Mouse (Mus musculus): ENCODE results near the gene Avp.
"Not testable (repeated sequence)": the region's sequence is repeated elsewhere in the genome, so short reads cannot be mapped to it uniquely, and the experiment has no call there.

The Avp gene

GRCm38 (mm10) chr2:130582552-130582951, at the start of gene Avp:
TSS of gene Avp (minus strand) at chr2:130582554.
- DNase-seq (ENCODE audit: low spot score), result no peak

DNA sequence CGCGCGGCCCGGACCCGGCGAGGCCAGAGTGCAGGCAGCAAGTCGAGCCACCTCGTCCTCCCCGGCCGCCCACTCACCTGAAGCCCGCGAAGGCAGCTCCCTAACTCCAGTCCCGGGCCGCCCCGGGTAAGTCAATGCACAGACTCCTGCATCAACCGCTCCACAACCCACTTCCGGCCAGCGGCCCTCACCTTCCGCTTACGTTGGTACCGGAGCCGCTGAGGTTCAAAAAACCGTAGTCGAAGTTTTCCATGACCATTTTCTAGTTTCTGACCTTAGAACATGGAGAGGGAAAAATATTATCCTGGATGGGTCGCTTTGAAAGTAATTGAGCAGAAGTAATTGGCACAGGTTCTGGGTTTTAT, 47.5 kb upstream of the Avp start, which contains the start of the genes Fastkd5 and Ubox5:
Gene Fastkd5 (minus strand): TSS at position 189 of the 365 bp plus-strand sequence.
Gene Ubox5 (minus strand): TSS at position 200 of the 365 bp plus-strand sequence.
- DNase-seq (ENCODE audit: low spot score), result peak; percentile 78

GRCm38 (mm10) chr2:130629080-130629838, 46.9 kb upstream of the Avp start:
- DNase-seq (ENCODE audit: low spot score), result no peak

GRCm38 (mm10) chr2:130628424-130628823, 46.1 kb upstream of the Avp start:
- DNase-seq (ENCODE audit: low spot score), result no peak

- no peak for DNase-seq (ENCODE audit: low spot score)
Measured at GRCm38 (mm10) chr2:130618972-130619371, 36.6 kb upstream of the Avp start.

GRCm38 (mm10) chr2:130613091-130613490, 30.7 kb upstream of the Avp start:
- DNase-seq (ENCODE audit: low spot score), result no peak

DNA sequence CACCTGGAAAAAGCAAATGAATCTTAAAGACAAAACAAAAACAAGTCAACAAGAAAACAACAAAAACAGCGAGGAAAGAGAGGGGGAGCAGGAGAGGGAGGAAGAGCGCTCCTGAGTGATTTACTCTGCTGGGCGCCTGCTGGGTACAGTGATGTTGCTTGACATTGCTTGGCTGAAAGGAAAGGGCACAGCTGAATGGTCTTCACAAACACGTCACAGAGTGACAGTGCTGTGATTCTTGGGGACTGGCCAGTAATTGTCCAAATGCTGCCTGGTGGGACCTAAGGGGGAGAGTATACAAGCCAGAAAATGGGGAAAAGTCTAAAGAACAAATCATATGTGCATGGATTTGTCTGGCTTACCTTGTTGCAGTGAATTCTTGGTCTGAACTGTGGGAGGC, 19.8 kb upstream of the Avp start:
- DNase-seq (ENCODE audit: low spot score), result no peak

DNA sequence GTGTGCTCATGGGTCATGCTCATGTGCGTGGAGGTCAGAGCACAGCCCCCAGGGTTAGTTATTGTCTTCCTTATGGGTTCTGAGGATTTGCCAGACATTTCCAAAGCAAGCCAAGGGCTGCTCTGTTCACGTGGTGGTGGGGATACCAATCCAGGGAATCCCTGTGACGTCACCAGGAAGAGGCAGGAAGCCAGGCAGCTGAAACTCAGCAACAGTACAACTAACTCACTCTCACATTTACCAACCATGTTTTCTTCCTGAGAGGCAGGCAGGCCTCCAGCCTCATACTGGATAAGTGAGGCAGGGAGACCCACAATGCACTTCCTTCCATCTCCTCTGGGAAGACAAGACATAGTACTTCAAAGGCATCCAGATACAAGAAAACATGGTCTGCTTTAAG, 16.0 kb upstream of the Avp start:
- DNase-seq (ENCODE audit: low spot score), result no peak

- no peak for DNase-seq (ENCODE audit: low spot score)
Measured at GRCm38 (mm10) chr2:130597601-130598010, 15.3 kb upstream of the Avp start.

- no peak for DNase-seq (ENCODE audit: low spot score)
Measured at GRCm38 (mm10) chr2:130595596-130595995, 13.2 kb upstream of the Avp start.

GRCm38 (mm10) chr2:130591016-130591415, 8.7 kb upstream of the Avp start:
- DNase-seq (ENCODE audit: low spot score), result no peak

DNA sequence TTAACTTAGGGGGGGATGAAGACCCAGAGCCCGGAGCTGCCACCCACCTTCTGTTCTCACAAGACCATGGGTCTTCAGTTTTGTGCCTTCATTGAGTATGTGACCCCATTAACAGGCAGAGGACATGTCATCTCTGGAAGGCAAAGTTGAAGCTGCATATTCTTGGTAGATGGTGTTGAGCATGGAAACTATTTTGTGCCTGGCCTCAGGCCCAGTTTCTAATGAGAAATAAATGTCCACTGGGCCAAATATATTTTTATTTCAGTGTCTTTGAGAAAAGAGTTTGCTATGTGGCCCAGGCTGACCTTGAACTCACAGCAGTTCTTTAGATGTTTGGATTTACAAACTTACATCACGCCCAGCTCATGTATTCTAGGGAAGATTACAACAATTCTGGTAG, 7.4 kb upstream of the Avp start:
- DNase-seq (ENCODE audit: low spot score), result no peak

GRCm38 (mm10) chr2:130589157-130589556, 6.8 kb upstream of the Avp start:
- no peak for DNase-seq (ENCODE audit: low spot score)

GRCm38 (mm10) chr2:130588373-130588772, 6.0 kb upstream of the Avp start:
- no peak for DNase-seq (ENCODE audit: low spot score)

DNA sequence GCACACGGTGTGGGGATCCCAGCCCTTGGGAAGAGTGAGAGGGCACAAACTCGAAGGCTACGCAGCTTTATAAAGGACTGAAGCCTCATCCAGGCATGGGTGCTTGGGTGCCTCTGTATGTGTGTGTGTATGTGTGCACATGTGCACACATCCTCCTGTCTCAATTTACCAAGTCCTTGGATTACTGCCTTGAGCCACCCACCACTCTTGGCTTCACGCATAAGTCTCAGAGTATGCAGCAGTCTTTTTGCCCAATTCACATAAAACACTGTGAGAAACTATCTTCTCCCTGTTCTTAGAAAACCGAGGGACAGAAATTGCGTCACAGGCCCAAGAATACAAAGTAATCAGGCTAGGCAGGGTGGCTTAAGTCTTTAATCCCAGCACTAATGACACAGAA, 3.7 kb upstream of the Avp start:
- DNase-seq (ENCODE audit: low spot score), result no peak

DNA sequence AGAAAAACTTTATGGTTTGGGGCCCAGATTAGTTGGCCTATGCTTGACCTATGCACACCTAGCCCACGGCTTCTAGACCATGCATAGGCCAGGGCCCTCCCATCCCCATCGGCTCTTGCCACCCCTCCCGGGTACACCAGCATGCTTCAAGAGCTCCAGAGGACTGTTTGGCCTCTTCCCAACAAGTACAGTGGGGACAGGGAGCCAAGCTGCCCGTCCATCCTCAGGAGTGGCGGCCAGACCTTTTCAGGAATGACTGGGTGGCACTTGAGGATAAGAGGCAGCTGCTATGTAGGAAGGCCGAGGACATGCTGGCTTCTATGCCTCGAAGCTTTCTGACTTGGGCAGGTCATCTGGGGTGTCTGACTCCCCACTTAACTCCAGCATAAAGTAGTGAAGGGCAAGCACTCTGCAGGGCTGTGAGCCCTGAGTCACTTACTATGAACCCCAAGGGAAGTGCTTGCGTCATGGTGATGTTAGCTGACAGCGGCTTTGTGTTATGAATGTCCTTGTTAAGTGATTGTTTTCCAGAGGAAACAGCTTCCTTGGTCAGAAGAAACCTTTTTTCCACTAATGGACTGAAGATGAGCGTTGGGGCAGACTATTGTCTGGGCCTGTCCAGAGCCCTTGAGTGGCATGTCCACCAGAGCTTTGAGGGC, 1.7 kb upstream of the Avp start:
- no peak for DNase-seq (ENCODE audit: low spot score)

DNA sequence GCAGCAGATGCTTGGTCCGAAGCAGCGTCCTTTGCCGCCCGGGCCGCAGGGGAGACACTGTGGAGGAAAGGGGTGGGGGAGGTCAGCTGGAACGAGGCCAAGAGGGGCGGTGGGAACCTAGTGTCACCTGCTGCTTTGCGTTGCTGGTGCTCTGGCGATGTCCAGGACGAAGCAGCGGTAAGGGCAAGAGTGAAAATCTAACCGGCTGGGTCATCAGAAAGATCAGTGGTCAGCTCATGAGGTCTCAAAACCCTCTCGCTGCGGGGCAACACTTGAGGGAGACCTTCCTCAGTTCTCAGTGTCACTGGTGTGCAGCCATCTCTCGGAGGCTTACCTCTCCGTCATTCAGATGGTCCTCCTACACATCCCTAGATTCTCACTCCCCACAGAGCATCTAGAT, 1.2 kb downstream of the Avp start:
- DNase-seq (ENCODE audit: low spot score), result no peak

- DNase-seq (ENCODE audit: low spot score), result no peak
Measured at GRCm38 (mm10) chr2:130579791-130580190, 2.6 kb downstream of the Avp start.

DNA sequence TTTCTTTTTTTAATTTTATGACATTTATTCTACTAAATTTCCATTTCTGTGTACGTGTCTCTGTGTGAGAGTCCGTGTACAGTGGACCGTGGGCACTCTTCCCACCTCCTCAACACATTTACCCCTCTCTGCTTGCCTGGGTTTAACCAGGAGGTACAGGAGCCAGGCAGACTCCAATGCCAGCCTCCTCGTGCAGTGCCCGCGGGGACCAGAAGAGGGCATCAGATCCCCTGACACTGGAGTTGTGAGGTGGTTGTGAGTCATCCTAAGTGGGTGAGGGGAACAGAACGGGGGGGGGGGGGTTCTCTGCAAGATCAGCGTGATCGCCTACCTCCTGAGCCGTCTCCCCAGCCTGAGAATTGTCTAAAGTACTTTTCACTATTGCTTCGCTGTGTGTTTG, 4.2 kb downstream of the Avp start:
- DNase-seq (ENCODE audit: low spot score), result no peak

DNA sequence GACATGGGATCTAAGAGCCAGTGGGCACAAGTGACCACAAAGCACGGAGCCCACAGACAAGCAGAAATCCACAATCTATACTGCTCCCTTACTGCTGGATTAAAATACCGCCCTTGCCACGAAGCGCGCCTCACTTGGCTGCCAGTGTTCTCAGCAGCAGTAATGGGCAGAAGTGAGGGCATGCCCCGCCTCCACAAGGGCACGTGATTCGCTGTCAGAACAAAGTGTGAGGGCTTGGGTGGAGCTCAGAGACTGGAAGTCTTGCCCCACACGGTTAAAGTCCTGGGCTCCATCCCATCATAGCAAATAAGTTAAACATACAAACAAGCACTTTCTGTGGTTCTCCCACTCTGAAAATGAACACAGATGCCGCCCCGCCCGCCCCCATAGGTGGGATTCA, 4.7 kb downstream of the Avp start:
- no peak for DNase-seq (ENCODE audit: low spot score)

DNA sequence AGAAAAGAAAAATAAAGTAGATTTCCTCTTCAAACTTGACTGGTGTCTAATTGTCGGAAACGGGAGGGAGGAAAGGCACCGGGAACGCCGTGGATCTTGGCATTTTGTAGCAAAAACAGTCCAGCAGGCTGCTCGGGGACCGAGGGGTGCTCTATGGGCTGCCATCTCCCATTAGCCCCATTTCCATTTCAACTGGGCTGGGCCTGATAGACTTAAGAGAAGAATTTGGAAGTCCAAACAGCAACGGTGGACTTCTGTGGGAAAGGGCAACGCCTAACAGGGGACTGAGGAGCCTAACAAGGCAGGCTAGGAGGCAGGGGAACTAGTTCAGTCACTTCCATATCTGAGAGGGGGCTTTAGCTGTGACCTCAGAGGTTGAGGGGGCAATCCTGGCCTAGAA, 5.3 kb downstream of the Avp start:
- DNase-seq (ENCODE audit: low spot score), result no peak

DNA sequence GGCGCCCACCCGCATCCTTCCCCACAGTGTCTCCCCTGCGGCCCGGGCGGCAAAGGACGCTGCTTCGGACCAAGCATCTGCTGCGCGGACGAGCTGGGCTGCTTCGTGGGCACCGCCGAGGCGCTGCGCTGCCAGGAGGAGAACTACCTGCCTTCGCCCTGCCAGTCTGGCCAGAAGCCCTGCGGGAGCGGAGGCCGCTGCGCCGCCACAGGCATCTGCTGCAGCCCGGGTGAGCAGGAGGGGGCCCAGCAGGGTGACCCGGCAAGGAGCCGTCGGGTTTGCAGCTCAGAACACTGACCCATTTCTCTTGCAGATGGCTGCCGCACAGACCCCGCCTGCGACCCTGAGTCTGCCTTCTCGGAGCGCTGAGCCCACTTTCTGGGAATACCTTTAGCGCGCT, 5.8 kb downstream of the Avp start:
- DNase-seq (ENCODE audit: low spot score), result not testable (repeated sequence)

DNA sequence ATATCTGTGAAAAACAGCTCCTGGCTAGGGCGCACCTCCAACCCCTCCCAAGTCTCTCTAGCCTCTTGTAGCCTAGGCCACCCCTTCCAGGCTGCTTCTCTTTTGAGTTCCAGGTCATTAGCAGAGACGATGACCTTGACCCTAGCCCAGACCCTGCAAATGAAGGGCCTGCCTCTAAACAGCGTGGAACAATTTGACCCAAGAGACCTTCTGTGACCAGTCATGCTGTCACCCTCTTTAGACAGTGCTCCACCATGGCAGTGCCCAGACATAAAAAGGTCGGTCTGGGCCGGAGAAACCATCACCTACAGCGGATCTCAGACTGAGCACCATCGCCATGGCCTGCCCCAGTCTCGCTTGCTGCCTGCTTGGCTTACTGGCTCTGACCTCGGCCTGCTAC, 6.5 kb downstream of the Avp start, which contains the start of gene Oxt:
Gene Oxt (plus strand): TSS at position 301 of the 400 bp plus-strand sequence.
- no peak for DNase-seq (ENCODE audit: low spot score)

GRCm38 (mm10) chr2:130574960-130575359, 7.4 kb downstream of the Avp start:
- DNase-seq (ENCODE audit: low spot score), result no peak
